Mouse (Mus musculus): Measurements from ENCODE around the gene Vmn1r56. TPM values are rescaled to one million over a fixed set of nuclear protein-coding genes. Genes with fewer than 3 reads are reported as not detected.

Gene Vmn1r56
- not detected for total RNA-seq (2023)

DNA sequence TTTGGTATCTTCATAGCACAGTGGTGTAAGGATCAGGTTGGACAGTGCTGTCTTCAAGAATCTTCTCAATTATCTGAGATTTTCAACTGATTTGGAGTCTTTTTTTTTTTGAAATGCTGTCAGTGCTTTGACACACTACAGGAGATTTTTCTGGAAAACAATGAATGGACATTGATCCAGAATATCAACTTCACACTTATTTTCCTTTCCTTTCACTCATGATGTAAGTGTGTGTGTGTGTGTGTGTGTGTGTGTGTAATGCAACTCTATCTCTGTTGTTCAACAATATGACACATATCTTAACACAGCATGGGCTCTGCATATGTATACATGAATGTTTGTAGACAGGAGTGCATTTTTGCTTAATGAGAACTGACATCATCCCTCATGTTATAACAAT, at the start of gene Vmn1r56:
Gene Vmn1r56 (minus strand): TSS at position 101 of the 400 bp plus-strand sequence.

DNA sequence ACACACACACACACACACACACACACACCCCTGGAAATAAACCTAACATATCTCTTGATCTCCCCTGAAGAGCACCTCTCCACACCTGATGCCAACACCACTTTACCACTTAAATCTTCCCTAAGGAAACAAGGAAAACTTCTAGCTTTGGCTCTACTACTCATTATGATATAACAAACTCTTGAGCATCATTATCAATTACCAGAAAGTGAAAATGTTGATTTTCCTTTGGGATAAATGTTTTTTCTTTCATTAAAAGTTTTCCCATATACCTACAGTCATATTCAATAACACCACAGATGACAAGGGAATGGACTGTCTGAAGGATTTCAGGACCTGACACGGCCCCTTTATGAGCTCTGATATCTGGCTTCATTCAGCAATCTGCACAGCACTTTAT, 21.6 kb upstream of the Vmn1r56 start, which contains the start of gene Vmn1r57:
Gene Vmn1r57 (plus strand): TSS at position 301 of the 400 bp plus-strand sequence.

DNA sequence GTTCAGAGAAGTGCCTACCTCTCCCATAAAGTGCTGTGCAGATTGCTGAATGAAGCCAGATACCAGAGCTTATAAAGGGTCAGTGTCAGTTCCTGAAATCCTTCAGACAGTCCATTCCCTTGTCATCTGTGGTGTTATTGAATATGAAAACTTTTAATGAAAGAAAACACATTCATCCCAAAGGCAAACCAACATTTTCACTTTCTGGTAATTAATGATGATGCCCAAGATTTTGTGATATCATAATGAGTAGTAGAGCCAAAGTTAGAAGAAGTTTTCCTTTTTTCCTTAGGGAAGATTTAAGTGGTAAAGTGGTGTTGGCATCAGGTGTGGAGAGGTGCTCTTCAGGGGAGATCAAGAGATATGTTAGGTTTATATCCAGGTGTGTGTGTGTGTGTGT, 47.0 kb downstream of the Vmn1r56 start, which contains the start of gene Vmn1r55:
Gene Vmn1r55 (minus strand): TSS at position 101 of the 400 bp plus-strand sequence.

Other genes with a start within 250 kb of the Vmn1r56 start
- gene Sbk2, start 232.3 kb downstream of the Vmn1r56 start, total RNA-seq (2023): 0.23 TPM
- not detected for gene Sbk3, start 225.6 kb downstream of the Vmn1r56 start, total RNA-seq (2023)
- gene Zfp579, start 200.6 kb downstream of the Vmn1r56 start, total RNA-seq (2023): 28.5 TPM
- gene Zfp524, start 182.3 kb downstream of the Vmn1r56 start, total RNA-seq (2023): 10.3 TPM
- gene Fiz1, start 182.1 kb downstream of the Vmn1r56 start, total RNA-seq (2023): 59.9 TPM
- not detected for gene Gm44973, start 181.3 kb downstream of the Vmn1r56 start, total RNA-seq (2023)
- gene Zfp865, start 176.4 kb downstream of the Vmn1r56 start, total RNA-seq (2023): 59.4 TPM
- 0.23 TPM for gene Ccdc106, start 176.2 kb downstream of the Vmn1r56 start, total RNA-seq (2023)
- gene 4632433K11Rik, start 162.6 kb downstream of the Vmn1r56 start, total RNA-seq (2023): 1.7 TPM
- 7.5 TPM for gene Zfp784, start 158.3 kb downstream of the Vmn1r56 start, total RNA-seq (2023)
- 2.5 TPM for gene Zfp580, start 145.2 kb downstream of the Vmn1r56 start, total RNA-seq (2023)
- gene U2af2, start 134.6 kb downstream of the Vmn1r56 start, total RNA-seq (2023): 436 TPM
- 114 TPM for gene Epn1, start 116.5 kb downstream of the Vmn1r56 start, total RNA-seq (2023)
- not detected for gene Rfpl4, start 79.8 kb downstream of the Vmn1r56 start, total RNA-seq (2023)
- gene Rasl2-9, start 70.8 kb downstream of the Vmn1r56 start, total RNA-seq (2023): not detected
- gene Vmn1r55, start 47.1 kb downstream of the Vmn1r56 start, total RNA-seq (2023): not detected
- gene Vmn1r57, start 21.7 kb upstream of the Vmn1r56 start, total RNA-seq (2023): not detected
- not detected for gene Gm5065, start 153.8 kb upstream of the Vmn1r56 start, total RNA-seq (2023)
- not detected for gene Nlrp2, start 154.3 kb upstream of the Vmn1r56 start, total RNA-seq (2023)
- gene Vmn1r58, start 216.6 kb upstream of the Vmn1r56 start, total RNA-seq (2023): not detected

Measured in CD4-positive naive resting alpha-beta T cell, adult 76 days (primary cell).